Mouse (Mus musculus): ENCODE data around the gene Hoxa6. TPM values are rescaled to one million over a fixed set of nuclear protein-coding genes. Genes with fewer than 3 reads are reported as not detected.

Gene Hoxa6
- polyA plus RNA-seq, 1 experiment, result 0.52 TPM

- Histone ChIP-seq H3K27me3 (ENCODE audit: control insufficient read depth, insufficient read depth, low read length) (peaks cover 79% of the 10 kb centered on the region), H3K4me1 (ENCODE audit: control insufficient read depth, insufficient read depth, insufficient read length, low read length) (peaks cover 8% of the 10 kb centered on the region), H3K4me3 (ENCODE audit: low read depth, low read length) (peak overlapping the region; percentile 63), H3K27ac (ENCODE audit: insufficient read depth, low read depth, low read length) (0 out of 2 replicates have a peak overlapping the region, but pooled peaks have one; percentile 8), H3K36me3 (ENCODE audit: control insufficient read depth, insufficient read depth, low read length) (no peaks in the 10 kb centered on the region)
- 12% methylated on average over 13 of the region's 13 CpGs for WGBS
- no peak for TF ChIP-seq CTCF (IDR thresholded peaks at IDR 0.05; ENCODE audit: extremely low read depth, insufficient read length, insufficient replicate concordance, low read depth, low read length)
- no peak for TF ChIP-seq POLR2A (IDR thresholded peaks at IDR 0.05; ENCODE audit: low read depth, low read length)
Measured at GRCm38 (mm10) chr6:52211961-52212360, 3.4 kb upstream of the Hoxa6 start.

GRCm38 (mm10) chr6:52211170-52211935, 2.8 kb upstream of the Hoxa6 start:
- peak; percentile 73 for TF ChIP-seq CTCF (IDR thresholded peaks at IDR 0.05; ENCODE audit: extremely low read depth, insufficient read length, insufficient replicate concordance, low read depth, low read length)
- TF ChIP-seq POLR2A (IDR thresholded peaks at IDR 0.05; ENCODE audit: low read depth, low read length), result peak; percentile 23; the same call in 1 of the 2 replicates
- H3K27me3 ChIP-seq (ENCODE audit: control insufficient read depth, insufficient read depth, low read length), result peaks cover 78% of the 10 kb centered on the region
- peaks cover 8% of the 10 kb centered on the region for H3K4me1 ChIP-seq (ENCODE audit: control insufficient read depth, insufficient read depth, insufficient read length, low read length)
- peak overlapping the region; percentile 63 for H3K4me3 ChIP-seq (ENCODE audit: low read depth, low read length)
- no peaks in the 10 kb centered on the region for H3K36me3 ChIP-seq (ENCODE audit: control insufficient read depth, insufficient read depth, low read length)
- H3K27ac ChIP-seq (ENCODE audit: insufficient read depth, low read depth, low read length), result 0 out of 2 replicates have a peak overlapping the region, but pooled peaks have one; percentile 8
- 3% methylated on average over 37 of the region's 37 CpGs for WGBS

GRCm38 (mm10) chr6:52209685-52210046, 1.1 kb upstream of the Hoxa6 start:
- H3K36me3 ChIP-seq (ENCODE audit: control insufficient read depth, insufficient read depth, low read length), result no peaks in the 10 kb centered on the region
- H3K4me3 ChIP-seq (ENCODE audit: low read depth, low read length), result no peak overlapping the region
- TF ChIP-seq CTCF (IDR thresholded peaks at IDR 0.05; ENCODE audit: extremely low read depth, insufficient read length, insufficient replicate concordance, low read depth, low read length), result peak; percentile 16; the same call in 1 of the 2 replicates
- no peak for TF ChIP-seq POLR2A (IDR thresholded peaks at IDR 0.05; ENCODE audit: low read depth, low read length)
- H3K27ac ChIP-seq (ENCODE audit: insufficient read depth, low read depth, low read length), result no peak overlapping the region
- 33% methylated on average over 12 of the region's 12 CpGs for WGBS
- H3K27me3 ChIP-seq (ENCODE audit: control insufficient read depth, insufficient read depth, low read length), result peaks cover 79% of the 10 kb centered on the region
- peaks cover 8% of the 10 kb centered on the region for H3K4me1 ChIP-seq (ENCODE audit: control insufficient read depth, insufficient read depth, insufficient read length, low read length)

GRCm38 (mm10) chr6:52208868-52209684, 554 bp upstream of the Hoxa6 start:
- Histone ChIP-seq H3K36me3 (ENCODE audit: control insufficient read depth, insufficient read depth, low read length) (no peaks in the 10 kb centered on the region), H3K4me3 (ENCODE audit: low read depth, low read length) (peak overlapping the region; percentile 46), H3K4me1 (ENCODE audit: control insufficient read depth, insufficient read depth, insufficient read length, low read length) (peaks cover 8% of the 10 kb centered on the region), H3K27ac (ENCODE audit: insufficient read depth, low read depth, low read length) (0 out of 2 replicates have a peak overlapping the region, but pooled peaks have one; percentile 7), H3K27me3 (ENCODE audit: control insufficient read depth, insufficient read depth, low read length) (peaks cover 80% of the 10 kb centered on the region)
- 27% methylated on average over 18 of the region's 18 CpGs for WGBS
- TF ChIP-seq CTCF (IDR thresholded peaks at IDR 0.05; ENCODE audit: extremely low read depth, insufficient read length, insufficient replicate concordance, low read depth, low read length) (no peak), POLR2A (IDR thresholded peaks at IDR 0.05; ENCODE audit: low read depth, low read length) (no peak)

GRCm38 (mm10) chr6:52207684-52207976, 892 bp downstream of the Hoxa6 start:
- TF ChIP-seq POLR2A (IDR thresholded peaks at IDR 0.05; ENCODE audit: low read depth, low read length) (no peak), CTCF (IDR thresholded peaks at IDR 0.05; ENCODE audit: extremely low read depth, insufficient read length, insufficient replicate concordance, low read depth, low read length) (no peak)
- Histone ChIP-seq H3K27me3 (ENCODE audit: control insufficient read depth, insufficient read depth, low read length) (peaks cover 82% of the 10 kb centered on the region), H3K36me3 (ENCODE audit: control insufficient read depth, insufficient read depth, low read length) (no peaks in the 10 kb centered on the region), H3K4me3 (ENCODE audit: low read depth, low read length) (no peak overlapping the region), H3K27ac (ENCODE audit: insufficient read depth, low read depth, low read length) (0 out of 2 replicates have a peak overlapping the region, but pooled peaks have one; percentile 15), H3K4me1 (ENCODE audit: control insufficient read depth, insufficient read depth, insufficient read length, low read length) (peaks cover 1% of the 10 kb centered on the region)

- no peak for TF ChIP-seq CTCF (IDR thresholded peaks at IDR 0.05; ENCODE audit: extremely low read depth, insufficient read length, insufficient replicate concordance, low read depth, low read length)
- TF ChIP-seq POLR2A (IDR thresholded peaks at IDR 0.05; ENCODE audit: low read depth, low read length), result no peak
Measured at GRCm38 (mm10) chr6:52206882-52207683, 1.4 kb downstream of the Hoxa6 start.

More at GRCm38 (mm10) chr6:52206882-52207683, 1.4 kb downstream of the Hoxa6 start:
- Histone ChIP-seq H3K4me3 (ENCODE audit: low read depth, low read length) (no peak overlapping the region), H3K36me3 (ENCODE audit: control insufficient read depth, insufficient read depth, low read length) (no peaks in the 10 kb centered on the region), H3K27ac (ENCODE audit: insufficient read depth, low read depth, low read length) (0 out of 2 replicates have a peak overlapping the region, but pooled peaks have one; percentile 15), H3K27me3 (ENCODE audit: control insufficient read depth, insufficient read depth, low read length) (peaks cover 80% of the 10 kb centered on the region), H3K4me1 (ENCODE audit: control insufficient read depth, insufficient read depth, insufficient read length, low read length) (no peaks in the 10 kb centered on the region; the same call in none of the 2 replicates)
- 33% methylated on average over 4 of the region's 4 CpGs for WGBS
